In genomic region chr17:48427852-48428530, GRCm38 (mm10) we compare ENCODE assay signal across 8 mouse cellular contexts. TPM values are rescaled to one million over a fixed set of nuclear protein-coding genes. Genes with fewer than 3 reads are reported as not detected.
DNase-seq lines count a peak whose midpoint lies in the region; ATAC-seq and TF ChIP-seq lines count a peak whose summit lies in the region.
"Had no signal": no experiment of that assay in that cellular context is flagged by ENCODE, and none has a peak within 500 bp of the region (broad histone marks: within the 10 kb centered on the region; RNA-seq: fewer than 3 reads in every experiment).

No protein-coding gene starts in this region.

- no peaks in the 10 kb centered on the region for H3K36me3 ChIP-seq in liver, embryonic 12.5 days
- no peaks in the 10 kb centered on the region for H3K36me3 ChIP-seq in liver, postnatal 0 days (replicated peaks; ENCODE audit: insufficient read depth, low read length)
- no peaks in the 10 kb centered on the region for H3K36me3 ChIP-seq in forebrain, embryonic 13.5 days (ENCODE audit: poor library complexity, severe bottlenecking)

- TF ChIP-seq POLR2A in bone marrow, adult 2 months (IDR thresholded peaks at IDR 0.05; ENCODE audit: borderline replicate concordance, control insufficient read depth, low read depth, low read length) = no peak

- H3K27ac ChIP-seq in liver, embryonic 12.5 days = peak overlapping the region; percentile 15
- peak overlapping the region; percentile 50 for H3K27ac ChIP-seq in bone marrow, adult 2 months (ENCODE audit: control insufficient read depth, insufficient read depth, low read depth, low read length, poor library complexity)
- H3K27ac ChIP-seq in liver, postnatal 0 days (ENCODE audit: low read depth) = peak overlapping the region; percentile 74
- no peak overlapping the region for H3K27ac ChIP-seq in forebrain, embryonic 13.5 days

- TF ChIP-seq EP300 in liver, postnatal 0 days (IDR thresholded peaks at IDR 0.05; ENCODE audit: low read depth) = no peak

- no peaks in the 10 kb centered on the region for H3K27me3 ChIP-seq in liver, embryonic 12.5 days (replicated peaks)
- H3K27me3 ChIP-seq in liver, postnatal 0 days (ENCODE audit: insufficient read depth, low read length) = no peaks in the 10 kb centered on the region
- no peaks in the 10 kb centered on the region for H3K27me3 ChIP-seq in forebrain, embryonic 13.5 days

- peaks cover 70% of the 10 kb centered on the region for H3K4me1 ChIP-seq in liver, embryonic 12.5 days
- H3K4me1 ChIP-seq in bone marrow, adult 2 months (ENCODE audit: control insufficient read depth, insufficient read depth, low read length) = peaks cover 5% of the 10 kb centered on the region
- peaks cover 30% of the 10 kb centered on the region for H3K4me1 ChIP-seq in liver, postnatal 0 days (ENCODE audit: insufficient read depth)
- H3K4me1 ChIP-seq in forebrain, embryonic 13.5 days = peaks cover 23% of the 10 kb centered on the region

- WGBS in liver, embryonic 12.5 days (ENCODE audit: insufficient replicate concordance) = 42% methylated on average over 11 of the region's 11 CpGs
- WGBS in bone marrow, adult 2 months = 25% methylated on average over 11 of the region's 11 CpGs
- WGBS in liver, postnatal 0 days (ENCODE audit: insufficient replicate concordance) = 44% methylated on average over 11 of the region's 11 CpGs
- WGBS in forebrain, embryonic 13.5 days = 79% methylated on average over 11 of the region's 11 CpGs

- ATAC-seq in liver, embryonic 12.5 days = no peak
- ATAC-seq in liver, postnatal 0 days = peak; percentile 28; the same call in 1 of the 2 replicates
- ATAC-seq in forebrain, embryonic 13.5 days = no peak

- intact Hi-C loops in gastrocnemius, postnatal 36 days (cut with DNase I) = no loop called here

- no peak for DNase-seq in liver
- DNase-seq in liver, postnatal 0 days = no peak
- peak; percentile 43 for DNase-seq in thymus, postnatal 0 days (ENCODE audit: low spot score)
- DNase-seq in gastrocnemius, postnatal 36 days = no peak
- DNase-seq: left cerebral cortex, postnatal 4 days had no signal

- no peaks in the 10 kb centered on the region for H3K9me3 ChIP-seq in liver, embryonic 12.5 days (replicated peaks)
- H3K9me3 ChIP-seq in liver, postnatal 0 days (ENCODE audit: low read length) = no peaks in the 10 kb centered on the region
- H3K9me3 ChIP-seq in forebrain, embryonic 13.5 days (replicated peaks) = no peaks in the 10 kb centered on the region

- H3K4me2 ChIP-seq in liver, embryonic 12.5 days = no peak overlapping the region
- no peak overlapping the region for H3K4me2 ChIP-seq in liver, postnatal 0 days (ENCODE audit: low read depth, low read length)
- no peak overlapping the region for H3K4me2 ChIP-seq in forebrain, embryonic 13.5 days

- no peak overlapping the region for H3K4me3 ChIP-seq in liver, embryonic 12.5 days
- no peak overlapping the region for H3K4me3 ChIP-seq in bone marrow, adult 2 months (replicated peaks; ENCODE audit: control insufficient read depth, low read depth, low read length)
- H3K4me3 ChIP-seq in liver, postnatal 0 days (ENCODE audit: low read depth, low read length) = no peak overlapping the region
- no peak overlapping the region for H3K4me3 ChIP-seq in forebrain, embryonic 13.5 days

- TF ChIP-seq CTCF in bone marrow, adult 2 months (IDR thresholded peaks at IDR 0.05; ENCODE audit: control insufficient read depth, insufficient read depth, low read length) = no peak
- no peak for TF ChIP-seq CTCF in liver, postnatal 0 days (IDR thresholded peaks at IDR 0.05; ENCODE audit: low read depth)

- no peak overlapping the region for H3K9ac ChIP-seq in liver, embryonic 12.5 days
- H3K9ac ChIP-seq in liver, postnatal 0 days (replicated peaks) = no peak overlapping the region
- H3K9ac ChIP-seq in forebrain, embryonic 13.5 days = no peak overlapping the region

RNA-seq across cellular contexts. Expression of gene Apobec2, which starts 4.7 kb away (rescaled TPM):
- polyA plus RNA-seq in liver, embryonic 12.5 days (2016; fragmentation: Nextera tagmentation; extraction: Ambion mirVana) = 0.83 and 1.2 TPM in 2 replicates
- 0.92 TPM in 1 of 2 replicates, not detected in the other for polyA plus RNA-seq in bone marrow, adult 2 months (2011; ENCODE audit: insufficient read depth, insufficient read length, low replicate concordance, missing spikeins)
- polyA plus RNA-seq in liver, postnatal 0 days (2015; fragmentation: Nextera tagmentation; extraction: Ambion mirVana) = 0.25 and 3.6 TPM in 2 replicates
- 0.86 and 1.6 TPM in 2 replicates for polyA plus RNA-seq in thymus, postnatal 0 days (2015; fragmentation: Nextera tagmentation; extraction: Ambion mirVana)
- polyA plus RNA-seq in forebrain, embryonic 13.5 days (2015; fragmentation: Nextera tagmentation; extraction: Ambion mirVana) = 0.72 and 0.81 TPM in 2 replicates
- total RNA-seq in gastrocnemius, postnatal 36 days (2021) = 100 to 1,000 TPM; 445 to 493 TPM

RNA-seq across cellular contexts. Expression of gene Oard1, which starts 18.2 kb away (rescaled TPM):
- 56.5 and 58.1 TPM in 2 replicates for polyA plus RNA-seq in liver, embryonic 12.5 days (2016; fragmentation: Nextera tagmentation; extraction: Ambion mirVana)
- polyA plus RNA-seq in bone marrow, adult 2 months (2011; ENCODE audit: insufficient read depth, insufficient read length, low replicate concordance, missing spikeins) = 36.6 and 44.1 TPM in 2 replicates
- polyA plus RNA-seq in liver, postnatal 0 days (2015; fragmentation: Nextera tagmentation; extraction: Ambion mirVana) = 29.7 and 30.1 TPM in 2 replicates
- 71.0 and 73.3 TPM in 2 replicates for polyA plus RNA-seq in thymus, postnatal 0 days (2015; fragmentation: Nextera tagmentation; extraction: Ambion mirVana)
- polyA plus RNA-seq in forebrain, embryonic 13.5 days (2015; fragmentation: Nextera tagmentation; extraction: Ambion mirVana) = 74.4 and 85.8 TPM in 2 replicates
- 10 to 100 TPM in 1 of 2 experiments, 1 to 10 TPM in 1; 9.2 to 10.6 TPM for total RNA-seq in gastrocnemius, postnatal 36 days (2021)

RNA-seq across cellular contexts. Expression of gene Nfya, which starts 18.3 kb away (rescaled TPM):
- polyA plus RNA-seq in liver, embryonic 12.5 days (2016; fragmentation: Nextera tagmentation; extraction: Ambion mirVana) = 10.9 and 11.3 TPM in 2 replicates
- polyA plus RNA-seq in bone marrow, adult 2 months (2011; ENCODE audit: insufficient read depth, insufficient read length, low replicate concordance, missing spikeins) = 24.2 and 28.6 TPM in 2 replicates
- 3.2 and 3.7 TPM in 2 replicates for polyA plus RNA-seq in liver, postnatal 0 days (2015; fragmentation: Nextera tagmentation; extraction: Ambion mirVana)
- polyA plus RNA-seq in thymus, postnatal 0 days (2015; fragmentation: Nextera tagmentation; extraction: Ambion mirVana) = 13.3 and 15.2 TPM in 2 replicates
- polyA plus RNA-seq in forebrain, embryonic 13.5 days (2015; fragmentation: Nextera tagmentation; extraction: Ambion mirVana) = 14.8 and 17.8 TPM in 2 replicates
- 1 to 10 TPM; 4.4 to 6.7 TPM for total RNA-seq in gastrocnemius, postnatal 36 days (2021)

RNA-seq across cellular contexts. Expression of gene Tspo2, which starts 23.3 kb away (rescaled TPM):
- 123 and 126 TPM in 2 replicates for polyA plus RNA-seq in liver, embryonic 12.5 days (2016; fragmentation: Nextera tagmentation; extraction: Ambion mirVana)
- 307 and 314 TPM in 2 replicates for polyA plus RNA-seq in bone marrow, adult 2 months (2011; ENCODE audit: insufficient read depth, insufficient read length, low replicate concordance, missing spikeins)
- polyA plus RNA-seq in liver, postnatal 0 days (2015; fragmentation: Nextera tagmentation; extraction: Ambion mirVana) = 61.1 and 65.2 TPM in 2 replicates
- 0.17 TPM in 1 of 2 replicates, not detected in the other for polyA plus RNA-seq in thymus, postnatal 0 days (2015; fragmentation: Nextera tagmentation; extraction: Ambion mirVana)
- polyA plus RNA-seq in forebrain, embryonic 13.5 days (2015; fragmentation: Nextera tagmentation; extraction: Ambion mirVana) = 1.7 and 2.4 TPM in 2 replicates
- not detected for total RNA-seq in gastrocnemius, postnatal 36 days (2021)

RNA-seq across cellular contexts. Expression of gene Unc5cl, which starts 26.7 kb away (rescaled TPM):
- 2.6 and 3.4 TPM in 2 replicates for polyA plus RNA-seq in liver, embryonic 12.5 days (2016; fragmentation: Nextera tagmentation; extraction: Ambion mirVana)
- polyA plus RNA-seq in bone marrow, adult 2 months (2011; ENCODE audit: insufficient read depth, insufficient read length, low replicate concordance, missing spikeins) = 4.3 and 4.7 TPM in 2 replicates
- polyA plus RNA-seq in liver, postnatal 0 days (2015; fragmentation: Nextera tagmentation; extraction: Ambion mirVana) = 0.68 and 0.92 TPM in 2 replicates
- 17.2 and 21.6 TPM in 2 replicates for polyA plus RNA-seq in thymus, postnatal 0 days (2015; fragmentation: Nextera tagmentation; extraction: Ambion mirVana)
- 0.15 and 0.37 TPM in 2 replicates for polyA plus RNA-seq in forebrain, embryonic 13.5 days (2015; fragmentation: Nextera tagmentation; extraction: Ambion mirVana)
- total RNA-seq in gastrocnemius, postnatal 36 days (2021) = not detected
